Mouse (Mus musculus): ENCODE results near the gene Crb1. TPM values are rescaled to one million over a fixed set of nuclear protein-coding genes. Genes with fewer than 3 reads are reported as not detected.
"Not testable (repeated sequence)": the region's sequence is repeated elsewhere in the genome, so short reads cannot be mapped to it uniquely, and the experiment has no call there.

Gene Crb1
- polyA plus RNA-seq, 1 experiment from 2014 or later, result 1.2 TPM

DNA sequence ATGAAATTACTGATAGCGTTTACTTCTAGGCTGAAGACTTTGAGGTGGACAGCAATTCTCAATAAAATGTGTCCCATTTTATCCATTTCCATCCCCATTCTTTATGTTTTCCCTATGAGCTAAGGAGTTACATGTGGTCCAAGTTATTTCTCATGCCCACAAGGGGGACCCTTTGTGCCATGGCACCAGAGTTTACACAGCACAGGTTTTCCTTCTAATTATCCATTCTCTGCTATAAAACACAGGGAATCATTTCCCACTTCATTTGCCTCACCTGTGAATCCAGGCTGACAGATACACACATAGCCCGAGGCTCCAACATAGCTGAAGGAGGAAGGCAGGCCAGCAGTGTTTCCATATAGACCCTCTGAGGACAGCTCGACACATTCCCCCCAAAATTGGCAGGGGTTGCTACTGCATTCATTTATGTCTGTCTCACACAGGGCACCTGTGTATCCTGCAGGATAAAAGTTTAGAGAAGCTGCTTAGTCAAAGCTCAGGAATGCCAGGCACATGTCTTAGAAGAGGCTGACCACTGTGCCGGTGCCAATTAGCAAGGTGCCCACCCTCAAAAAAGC lies 62.5 kb downstream of the Crb1 start:
- no peak overlapping the region for H3K4me3 ChIP-seq
- DNase-seq (ENCODE audit: low spot score), result no peak
- no peaks in the 10 kb centered on the region for H3K4me1 ChIP-seq
- no peak overlapping the region for H3K27ac ChIP-seq (replicated peaks)
- no peaks in the 10 kb centered on the region for H3K36me3 ChIP-seq
- WGBS, result 88% methylated on average over 4 of the region's 4 CpGs
- no peaks in the 10 kb centered on the region for H3K27me3 ChIP-seq (ENCODE audit: low read depth, poor library complexity, severe bottlenecking)
- H3K9me3 ChIP-seq (replicated peaks), result no peaks in the 10 kb centered on the region

DNA sequence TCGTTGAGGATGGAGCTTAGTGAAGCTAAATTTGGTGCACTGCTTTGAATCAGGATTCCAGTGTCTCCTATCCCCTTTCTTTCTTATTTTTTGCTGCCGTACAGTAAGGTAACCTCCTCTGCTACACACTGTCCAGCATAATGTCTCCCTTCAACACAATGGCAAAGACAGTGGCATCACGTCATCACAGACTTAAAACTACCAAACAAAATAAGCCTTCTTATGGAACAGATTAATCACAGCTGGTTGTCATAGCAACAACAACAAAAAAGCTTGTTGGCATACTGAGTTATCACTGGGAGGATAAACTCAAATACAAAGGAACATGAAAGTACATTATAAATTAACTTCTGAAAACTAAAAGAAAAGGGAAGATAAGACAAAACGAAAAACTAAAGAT lies 68.0 kb downstream of the Crb1 start:
- Histone ChIP-seq H3K36me3 (no peaks in the 10 kb centered on the region), H3K27ac (replicated peaks) (no peak overlapping the region), H3K9me3 (replicated peaks) (no peaks in the 10 kb centered on the region), H3K4me3 (no peak overlapping the region), H3K4me1 (peaks cover 5% of the 10 kb centered on the region; the same call in 1 of the 2 replicates), H3K27me3 (ENCODE audit: low read depth, poor library complexity, severe bottlenecking) (no peaks in the 10 kb centered on the region)
- DNase-seq (ENCODE audit: low spot score), result no peak
- WGBS, result 74% methylated on average over 4 of the region's 4 CpGs

DNA sequence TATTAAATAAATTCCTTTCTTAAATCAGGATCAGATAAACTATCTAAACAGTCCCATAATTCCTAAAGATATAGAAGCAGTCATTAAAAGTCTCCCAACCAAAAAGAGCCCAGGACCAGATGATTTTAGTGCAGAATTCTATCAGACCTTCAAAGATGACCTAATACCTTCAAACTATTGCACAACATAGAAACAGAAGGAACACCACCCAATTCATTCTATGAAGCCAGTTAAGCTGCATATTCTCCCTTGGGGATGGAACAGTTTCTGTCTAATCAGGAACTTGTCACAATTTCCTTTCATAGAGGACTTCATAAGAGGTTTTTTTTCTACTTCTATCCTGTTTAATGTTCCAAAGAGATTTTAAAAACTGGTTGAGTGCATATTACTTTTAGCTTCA lies 74.4 kb downstream of the Crb1 start:
- H3K27ac ChIP-seq (replicated peaks); H3K27me3 ChIP-seq (ENCODE audit: low read depth, poor library complexity, severe bottlenecking); H3K4me3 ChIP-seq; H3K9me3 ChIP-seq (replicated peaks); H3K36me3 ChIP-seq; DNase-seq (ENCODE audit: low spot score): not testable (repeated sequence)
- H3K4me1 ChIP-seq, result peaks cover 17% of the 10 kb centered on the region

DNA sequence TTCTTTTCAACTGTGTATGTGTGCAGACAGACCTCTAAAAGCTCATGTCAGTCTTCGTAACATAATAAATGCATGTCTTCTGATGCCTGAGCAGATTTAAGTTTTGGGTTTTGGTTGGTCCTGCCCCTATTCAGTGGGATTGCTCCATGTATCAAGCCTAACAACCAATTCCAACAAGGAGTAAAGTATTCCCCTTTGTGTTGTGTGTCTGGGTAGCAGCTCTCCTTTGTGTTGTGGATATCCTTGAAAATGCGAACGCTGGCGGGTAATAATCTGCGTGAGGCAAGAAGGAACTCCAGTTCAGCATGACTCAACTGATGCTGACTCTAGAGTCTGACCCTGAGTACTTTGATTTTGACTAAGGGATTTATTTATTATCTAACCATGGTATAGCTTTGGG lies 75.1 kb downstream of the Crb1 start:
- Histone ChIP-seq H3K4me1 (peaks cover 17% of the 10 kb centered on the region), H3K9me3 (replicated peaks) (no peaks in the 10 kb centered on the region), H3K4me3 (no peak overlapping the region), H3K27ac (replicated peaks) (peak overlapping the region; percentile 42), H3K36me3 (no peaks in the 10 kb centered on the region), H3K27me3 (ENCODE audit: low read depth, poor library complexity, severe bottlenecking) (no peaks in the 10 kb centered on the region)
- peak; percentile 18 for DNase-seq (ENCODE audit: low spot score)
- 54% methylated on average over 5 of the region's 5 CpGs for WGBS

DNA sequence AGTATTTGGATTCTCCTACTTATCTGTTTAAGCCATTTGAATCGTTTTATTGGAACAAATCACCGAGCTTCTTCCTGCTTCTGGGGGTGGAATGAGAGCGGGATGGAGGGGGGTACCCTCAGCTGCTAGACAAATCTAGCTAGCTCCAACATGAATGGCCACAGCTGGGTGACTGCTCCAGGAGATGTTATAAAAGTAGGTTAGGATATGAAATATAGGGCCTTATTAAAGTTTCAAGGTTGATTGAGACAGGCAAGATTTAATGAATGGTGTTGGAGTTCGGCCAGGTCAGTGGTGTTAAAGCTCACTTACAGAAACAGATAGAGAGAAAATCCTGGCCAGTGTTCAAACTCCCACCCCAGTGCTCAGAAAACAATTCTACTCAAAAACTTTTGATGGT lies 84.9 kb downstream of the Crb1 start:
- no peaks in the 10 kb centered on the region for H3K9me3 ChIP-seq (replicated peaks)
- H3K27me3 ChIP-seq (ENCODE audit: low read depth, poor library complexity, severe bottlenecking), result no peaks in the 10 kb centered on the region
- DNase-seq (ENCODE audit: low spot score), result no peak
- H3K4me3 ChIP-seq, result no peak overlapping the region
- 0 out of 2 replicates have a peak overlapping the region, but pooled peaks have one; percentile 23 for H3K27ac ChIP-seq (replicated peaks)
- WGBS, result 56% methylated on average over 4 of the region's 4 CpGs
- no peaks in the 10 kb centered on the region for H3K36me3 ChIP-seq
- peaks cover 15% of the 10 kb centered on the region for H3K4me1 ChIP-seq

DNA sequence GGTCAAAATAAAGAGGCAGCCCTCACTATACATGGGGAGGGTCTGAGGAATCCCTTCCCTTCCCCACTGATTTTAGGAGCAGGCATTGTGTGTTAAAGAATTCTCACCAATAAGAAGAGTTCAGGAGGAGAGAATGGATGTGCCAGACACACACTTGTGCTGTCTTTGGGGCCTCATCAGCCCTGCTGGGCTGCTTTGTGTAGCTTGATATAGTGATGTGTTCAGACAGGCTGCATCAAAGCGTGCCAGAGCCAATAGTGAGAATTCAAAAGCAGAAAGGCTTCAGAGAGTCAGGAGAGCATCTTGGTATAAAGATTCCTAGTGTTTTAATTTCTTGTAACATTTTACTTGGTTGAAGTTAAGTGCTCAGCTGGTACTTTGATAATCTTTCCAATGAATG lies 85.3 kb downstream of the Crb1 start:
- Histone ChIP-seq H3K27me3 (ENCODE audit: low read depth, poor library complexity, severe bottlenecking) (no peaks in the 10 kb centered on the region), H3K4me1 (peaks cover 15% of the 10 kb centered on the region), H3K27ac (replicated peaks) (0 out of 2 replicates have a peak overlapping the region, but pooled peaks have one; percentile 23), H3K4me3 (no peak overlapping the region), H3K9me3 (replicated peaks) (no peaks in the 10 kb centered on the region), H3K36me3 (no peaks in the 10 kb centered on the region)
- DNase-seq (ENCODE audit: low spot score), result peak; percentile 41
- WGBS, result 35% methylated on average over 1 of the region's 1 CpGs

DNA sequence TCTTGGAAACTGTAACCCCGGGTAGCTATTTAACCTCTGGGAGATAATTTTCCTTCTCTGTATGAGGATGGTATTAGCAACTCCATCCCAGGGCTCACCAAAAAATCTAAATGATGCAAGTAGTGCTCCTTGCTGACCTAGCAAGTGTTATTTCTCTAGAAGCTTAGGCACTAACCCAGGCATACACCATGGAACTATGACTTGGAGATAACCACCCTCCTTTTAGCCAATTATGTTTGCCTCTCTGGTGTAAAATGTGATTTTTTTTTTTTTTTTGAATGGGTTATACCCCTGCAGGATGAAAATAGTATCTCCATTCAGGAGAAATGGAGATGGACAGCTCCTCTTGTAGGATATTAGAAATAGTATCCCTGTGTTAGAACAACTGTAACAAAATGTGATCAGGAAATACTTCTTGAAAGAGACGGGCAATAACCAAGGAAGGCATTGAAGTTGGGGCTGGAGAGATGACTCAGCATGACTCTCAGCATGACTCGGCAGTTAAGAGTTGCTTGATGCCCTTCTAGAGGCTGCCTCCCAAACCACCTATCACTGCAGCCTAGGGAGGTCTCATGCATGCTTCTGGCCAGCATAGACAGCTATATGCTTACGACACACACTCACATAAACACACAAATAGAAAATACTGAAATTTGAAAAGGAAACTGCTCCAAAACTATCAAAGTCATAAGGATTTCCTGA lies 100.1 kb downstream of the Crb1 start:
- H3K4me1 ChIP-seq, result no peaks in the 10 kb centered on the region
- no peak overlapping the region for H3K27ac ChIP-seq (replicated peaks)
- H3K36me3 ChIP-seq, result no peaks in the 10 kb centered on the region
- no peaks in the 10 kb centered on the region for H3K27me3 ChIP-seq (ENCODE audit: low read depth, poor library complexity, severe bottlenecking)
- WGBS, result 88% methylated on average over 4 of the region's 4 CpGs
- no peak for DNase-seq (ENCODE audit: low spot score)
- H3K4me3 ChIP-seq, result no peak overlapping the region
- no peaks in the 10 kb centered on the region for H3K9me3 ChIP-seq (replicated peaks)

DNA sequence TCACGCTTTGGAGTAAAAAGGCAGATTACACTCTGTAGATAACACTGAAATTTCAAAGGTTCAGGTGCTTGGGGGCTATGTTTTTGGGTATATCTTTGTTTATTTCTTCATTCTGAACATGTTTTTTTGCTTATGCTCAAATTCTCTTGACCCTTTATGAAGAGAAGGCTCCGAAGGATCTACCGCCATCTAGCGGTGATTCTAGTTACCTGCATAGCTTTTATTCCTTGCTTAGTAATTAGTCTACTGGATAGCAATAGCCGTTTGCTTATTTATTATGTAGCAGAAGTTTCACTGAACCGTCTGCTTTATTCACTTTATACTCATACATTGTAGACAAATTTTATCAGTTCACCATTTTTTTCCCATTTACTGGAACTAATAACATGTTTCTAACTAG lies 109.1 kb downstream of the Crb1 start:
- Histone ChIP-seq H3K27ac (replicated peaks) (no peak overlapping the region), H3K4me3 (no peak overlapping the region), H3K4me1 (no peaks in the 10 kb centered on the region), H3K27me3 (ENCODE audit: low read depth, poor library complexity, severe bottlenecking) (no peaks in the 10 kb centered on the region), H3K9me3 (replicated peaks) (no peaks in the 10 kb centered on the region), H3K36me3 (no peaks in the 10 kb centered on the region)
- 28% methylated on average over 6 of the region's 6 CpGs for WGBS
- peak; percentile 24 for DNase-seq (ENCODE audit: low spot score)

DNA sequence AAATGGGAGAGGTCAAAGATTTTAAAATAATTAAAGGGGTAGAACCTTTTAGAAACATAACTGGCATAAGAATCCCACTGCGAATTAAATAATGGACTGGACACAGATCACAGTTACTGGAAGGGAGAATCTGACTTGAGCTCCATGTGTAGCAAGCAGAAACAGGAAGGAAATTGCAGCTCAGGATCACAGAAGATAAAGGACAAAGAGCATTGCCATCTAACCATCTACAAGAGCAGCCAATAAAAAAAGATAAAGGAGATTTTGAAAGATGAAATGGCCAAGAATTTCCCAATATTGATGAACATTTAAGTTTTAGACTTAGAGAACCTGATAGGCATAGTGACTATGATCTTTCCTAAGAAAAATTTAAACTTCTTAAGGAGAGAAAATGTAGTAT lies 112.7 kb downstream of the Crb1 start:
- no peaks in the 10 kb centered on the region for H3K27me3 ChIP-seq (ENCODE audit: low read depth, poor library complexity, severe bottlenecking)
- WGBS, result 92% methylated on average over 1 of the region's 1 CpGs

DNA sequence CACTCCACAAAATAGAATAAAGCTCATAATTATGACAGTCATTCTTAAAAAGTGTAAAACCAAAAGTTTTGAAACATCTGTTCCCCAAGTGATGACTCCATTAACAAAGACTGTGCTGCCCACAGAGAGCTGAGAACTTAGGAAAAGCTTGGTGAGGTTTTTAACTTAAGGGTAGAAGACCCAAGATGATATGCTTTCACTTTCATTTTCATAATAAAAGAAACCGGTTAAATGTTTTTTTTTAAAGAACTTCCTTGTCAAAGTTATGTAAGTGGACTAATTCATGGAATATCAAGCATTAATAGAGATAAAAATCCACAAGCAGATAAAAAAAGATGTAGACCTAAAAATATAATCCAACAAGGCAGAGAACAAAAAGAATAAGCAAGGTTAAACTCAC lies 113.7 kb downstream of the Crb1 start:
- WGBS, result 74% methylated on average over 1 of the region's 1 CpGs
- no peaks in the 10 kb centered on the region for H3K4me1 ChIP-seq
- H3K4me3 ChIP-seq, result no peak overlapping the region
- no peaks in the 10 kb centered on the region for H3K36me3 ChIP-seq
- H3K27ac ChIP-seq (replicated peaks), result no peak overlapping the region
- no peak for DNase-seq (ENCODE audit: low spot score)
- H3K9me3 ChIP-seq (replicated peaks), result no peaks in the 10 kb centered on the region
- no peaks in the 10 kb centered on the region for H3K27me3 ChIP-seq (ENCODE audit: low read depth, poor library complexity, severe bottlenecking)

More for the DNA sequence above, 112.7 kb downstream of the Crb1 start:
- H3K27ac ChIP-seq (replicated peaks), result no peak overlapping the region
- H3K36me3 ChIP-seq, result no peaks in the 10 kb centered on the region
- H3K4me1 ChIP-seq, result no peaks in the 10 kb centered on the region
- no peak for DNase-seq (ENCODE audit: low spot score)
- H3K4me3 ChIP-seq, result no peak overlapping the region
- no peaks in the 10 kb centered on the region for H3K9me3 ChIP-seq (replicated peaks)

DNA sequence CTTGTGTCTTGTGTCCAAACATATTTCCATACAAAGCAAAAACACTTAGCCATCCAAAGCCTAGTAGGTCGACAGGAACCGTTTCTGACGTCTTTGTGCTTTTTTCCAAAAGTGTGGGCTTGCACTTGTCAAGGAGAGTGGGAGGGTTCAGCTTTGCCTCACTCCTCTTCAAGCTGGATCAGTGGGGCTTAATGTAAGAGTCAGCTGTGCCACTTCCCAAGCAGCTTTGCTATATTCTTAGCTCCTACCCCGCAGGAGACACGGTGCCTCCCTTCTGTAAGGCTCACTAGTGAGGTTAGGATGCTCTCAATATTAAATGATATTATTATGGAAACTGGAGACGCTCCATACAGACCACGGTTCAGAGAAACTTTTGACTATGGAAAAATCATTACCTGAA lies 121.3 kb downstream of the Crb1 start:
- Histone ChIP-seq H3K36me3 (no peaks in the 10 kb centered on the region), H3K27me3 (ENCODE audit: low read depth, poor library complexity, severe bottlenecking) (no peaks in the 10 kb centered on the region), H3K27ac (replicated peaks) (no peak overlapping the region), H3K4me1 (no peaks in the 10 kb centered on the region), H3K4me3 (no peak overlapping the region), H3K9me3 (replicated peaks) (no peaks in the 10 kb centered on the region)
- DNase-seq (ENCODE audit: low spot score), result no peak
- WGBS, result 72% methylated on average over 7 of the region's 7 CpGs

DNA sequence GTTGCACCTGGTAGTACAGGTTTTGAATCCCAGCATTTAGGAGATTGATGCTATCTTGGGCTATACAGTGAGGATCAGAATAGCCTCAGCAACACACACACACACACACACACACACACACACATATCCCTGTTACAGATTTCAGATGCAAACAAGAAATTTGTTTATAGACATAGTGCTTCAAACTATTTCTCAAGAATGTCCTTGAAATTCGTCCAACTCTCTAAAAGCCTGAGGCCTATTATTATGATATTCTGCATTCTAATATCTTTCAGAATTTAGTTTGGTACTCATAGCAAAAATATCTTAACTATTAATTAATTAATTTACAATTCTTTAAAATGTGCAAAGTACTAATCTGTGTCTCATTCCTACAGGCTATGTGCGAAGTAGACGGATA lies 124.9 kb downstream of the Crb1 start:
- H3K4me1 ChIP-seq, result no peaks in the 10 kb centered on the region
- DNase-seq (ENCODE audit: low spot score), result no peak
- H3K4me3 ChIP-seq, result no peak overlapping the region
- no peaks in the 10 kb centered on the region for H3K36me3 ChIP-seq
- no peaks in the 10 kb centered on the region for H3K27me3 ChIP-seq (ENCODE audit: low read depth, poor library complexity, severe bottlenecking)
- H3K9me3 ChIP-seq (replicated peaks), result no peaks in the 10 kb centered on the region
- H3K27ac ChIP-seq (replicated peaks), result no peak overlapping the region
- 97% methylated on average over 3 of the region's 3 CpGs for WGBS

DNA sequence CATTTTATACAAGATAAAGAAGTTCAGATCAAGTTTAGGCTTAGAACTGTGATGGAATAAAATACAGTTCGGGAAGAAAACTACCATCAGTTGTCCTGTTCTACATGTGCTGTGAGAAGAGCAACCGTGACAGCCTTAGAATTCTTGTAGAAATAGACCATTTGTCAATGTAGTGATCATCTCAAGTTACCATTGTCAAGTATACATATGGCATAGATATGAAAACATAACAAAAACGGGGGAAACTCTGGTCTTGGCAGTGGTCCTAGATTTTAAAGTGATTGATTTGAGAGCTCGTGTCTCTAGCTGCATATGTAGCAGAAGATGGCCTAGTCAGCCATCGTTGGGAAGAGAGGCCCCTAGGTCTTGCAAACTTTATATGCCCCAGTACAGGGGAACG lies 127.7 kb downstream of the Crb1 start:
- Histone ChIP-seq H3K27ac (replicated peaks) (no peak overlapping the region), H3K27me3 (ENCODE audit: low read depth, poor library complexity, severe bottlenecking) (no peaks in the 10 kb centered on the region), H3K4me3 (no peak overlapping the region), H3K4me1 (no peaks in the 10 kb centered on the region), H3K9me3 (replicated peaks) (no peaks in the 10 kb centered on the region), H3K36me3 (no peaks in the 10 kb centered on the region)
- WGBS, result 83% methylated on average over 6 of the region's 6 CpGs
- DNase-seq (ENCODE audit: low spot score), result no peak

Measured in midbrain, embryonic 10.5 days (tissue).